Mouse (Mus musculus): ENCODE results near the gene Ppp4r1. TPM values are rescaled to one million over a fixed set of nuclear protein-coding genes. Genes with fewer than 3 reads are reported as not detected.

The Ppp4r1 gene
- polyA plus RNA-seq, 1 experiment, result 274 TPM

GRCm38 (mm10) chr17:65824246-65824645 lies 41.9 kb downstream of the Ppp4r1 start:
- Histone ChIP-seq H3K27ac (ENCODE audit: control insufficient read depth, insufficient read depth, low read depth, low read length) (no peak overlapping the region), H3K4me1 (ENCODE audit: control insufficient read depth, insufficient read depth, low read length) (no peaks in the 10 kb centered on the region), H3K36me3 (ENCODE audit: control insufficient read depth, insufficient read depth, low read length) (peaks cover 7% of the 10 kb centered on the region), H3K27me3 (ENCODE audit: control insufficient read depth, insufficient read depth, low read length) (no peaks in the 10 kb centered on the region), H3K4me3 (ENCODE audit: control insufficient read depth, low read depth, low read length) (no peak overlapping the region)
- no peak for TF ChIP-seq CTCF (IDR thresholded peaks at IDR 0.05; ENCODE audit: control insufficient read depth, insufficient read depth, insufficient replicate concordance, low read depth, low read length)
- TF ChIP-seq POLR2A (IDR thresholded peaks at IDR 0.05; ENCODE audit: control insufficient read depth, low read depth, low read length), result no peak

- TF ChIP-seq POLR2A (IDR thresholded peaks at IDR 0.05; ENCODE audit: control insufficient read depth, low read depth, low read length) (no peak), CTCF (IDR thresholded peaks at IDR 0.05; ENCODE audit: control insufficient read depth, insufficient read depth, insufficient replicate concordance, low read depth, low read length) (no peak)
- peaks cover 2% of the 10 kb centered on the region for H3K36me3 ChIP-seq (ENCODE audit: control insufficient read depth, insufficient read depth, low read length)
Observed at GRCm38 (mm10) chr17:65826257-65826656, 43.9 kb downstream of the Ppp4r1 start.

GRCm38 (mm10) chr17:65827119-65827840 lies 44.9 kb downstream of the Ppp4r1 start:
- TF ChIP-seq CTCF (IDR thresholded peaks at IDR 0.05; ENCODE audit: control insufficient read depth, insufficient read depth, insufficient replicate concordance, low read depth, low read length) (no peak), POLR2A (IDR thresholded peaks at IDR 0.05; ENCODE audit: control insufficient read depth, low read depth, low read length) (no peak)
- Histone ChIP-seq H3K4me1 (ENCODE audit: control insufficient read depth, insufficient read depth, low read length) (no peaks in the 10 kb centered on the region), H3K27ac (ENCODE audit: control insufficient read depth, insufficient read depth, low read depth, low read length) (no peak overlapping the region), H3K27me3 (ENCODE audit: control insufficient read depth, insufficient read depth, low read length) (no peaks in the 10 kb centered on the region), H3K4me3 (ENCODE audit: control insufficient read depth, low read depth, low read length) (no peak overlapping the region), H3K36me3 (ENCODE audit: control insufficient read depth, insufficient read depth, low read length) (peaks cover 3% of the 10 kb centered on the region; the same call in 1 of the 2 replicates)

More at GRCm38 (mm10) chr17:65826257-65826656, 43.9 kb downstream of the Ppp4r1 start:
- H3K4me3 ChIP-seq (ENCODE audit: control insufficient read depth, low read depth, low read length), result no peak overlapping the region
- no peaks in the 10 kb centered on the region for H3K27me3 ChIP-seq (ENCODE audit: control insufficient read depth, insufficient read depth, low read length)
- H3K4me1 ChIP-seq (ENCODE audit: control insufficient read depth, insufficient read depth, low read length), result no peaks in the 10 kb centered on the region
- no peak overlapping the region for H3K27ac ChIP-seq (ENCODE audit: control insufficient read depth, insufficient read depth, low read depth, low read length)

GRCm38 (mm10) chr17:65827904-65828303 lies 45.5 kb downstream of the Ppp4r1 start:
- Histone ChIP-seq H3K27me3 (ENCODE audit: control insufficient read depth, insufficient read depth, low read length) (no peaks in the 10 kb centered on the region), H3K36me3 (ENCODE audit: control insufficient read depth, insufficient read depth, low read length) (peaks cover 5% of the 10 kb centered on the region), H3K4me1 (ENCODE audit: control insufficient read depth, insufficient read depth, low read length) (no peaks in the 10 kb centered on the region), H3K4me3 (ENCODE audit: control insufficient read depth, low read depth, low read length) (no peak overlapping the region), H3K27ac (ENCODE audit: control insufficient read depth, insufficient read depth, low read depth, low read length) (no peak overlapping the region)
- TF ChIP-seq POLR2A (IDR thresholded peaks at IDR 0.05; ENCODE audit: control insufficient read depth, low read depth, low read length), result no peak
- TF ChIP-seq CTCF (IDR thresholded peaks at IDR 0.05; ENCODE audit: control insufficient read depth, insufficient read depth, insufficient replicate concordance, low read depth, low read length), result no peak

GRCm38 (mm10) chr17:65828951-65829350 lies 46.6 kb downstream of the Ppp4r1 start:
- TF ChIP-seq POLR2A (IDR thresholded peaks at IDR 0.05; ENCODE audit: control insufficient read depth, low read depth, low read length) (no peak), CTCF (IDR thresholded peaks at IDR 0.05; ENCODE audit: control insufficient read depth, insufficient read depth, insufficient replicate concordance, low read depth, low read length) (no peak)
- Histone ChIP-seq H3K4me1 (ENCODE audit: control insufficient read depth, insufficient read depth, low read length) (no peaks in the 10 kb centered on the region), H3K27me3 (ENCODE audit: control insufficient read depth, insufficient read depth, low read length) (no peaks in the 10 kb centered on the region), H3K27ac (ENCODE audit: control insufficient read depth, insufficient read depth, low read depth, low read length) (no peak overlapping the region), H3K36me3 (ENCODE audit: control insufficient read depth, insufficient read depth, low read length) (peaks cover 7% of the 10 kb centered on the region), H3K4me3 (ENCODE audit: control insufficient read depth, low read depth, low read length) (no peak overlapping the region)

- no peak overlapping the region for H3K27ac ChIP-seq (ENCODE audit: control insufficient read depth, insufficient read depth, low read depth, low read length)
- H3K4me1 ChIP-seq (ENCODE audit: control insufficient read depth, insufficient read depth, low read length), result no peaks in the 10 kb centered on the region
- TF ChIP-seq POLR2A (IDR thresholded peaks at IDR 0.05; ENCODE audit: control insufficient read depth, low read depth, low read length) (no peak), CTCF (IDR thresholded peaks at IDR 0.05; ENCODE audit: control insufficient read depth, insufficient read depth, insufficient replicate concordance, low read depth, low read length) (no peak)
- H3K27me3 ChIP-seq (ENCODE audit: control insufficient read depth, insufficient read depth, low read length), result no peaks in the 10 kb centered on the region
- no peak overlapping the region for H3K4me3 ChIP-seq (ENCODE audit: control insufficient read depth, low read depth, low read length)
- H3K36me3 ChIP-seq (ENCODE audit: control insufficient read depth, insufficient read depth, low read length), result peaks cover 5% of the 10 kb centered on the region
Observed at GRCm38 (mm10) chr17:65830216-65830863, 48.0 kb downstream of the Ppp4r1 start.

GRCm38 (mm10) chr17:65833891-65834290 lies 51.5 kb downstream of the Ppp4r1 start:
- TF ChIP-seq POLR2A (IDR thresholded peaks at IDR 0.05; ENCODE audit: control insufficient read depth, low read depth, low read length) (no peak), CTCF (IDR thresholded peaks at IDR 0.05; ENCODE audit: control insufficient read depth, insufficient read depth, insufficient replicate concordance, low read depth, low read length) (no peak)
- no peaks in the 10 kb centered on the region for H3K27me3 ChIP-seq (ENCODE audit: control insufficient read depth, insufficient read depth, low read length)
- H3K27ac ChIP-seq (ENCODE audit: control insufficient read depth, insufficient read depth, low read depth, low read length), result no peak overlapping the region
- H3K36me3 ChIP-seq (ENCODE audit: control insufficient read depth, insufficient read depth, low read length), result peaks cover 5% of the 10 kb centered on the region
- H3K4me1 ChIP-seq (ENCODE audit: control insufficient read depth, insufficient read depth, low read length), result peaks cover 2% of the 10 kb centered on the region; the same call in 1 of the 2 replicates
- H3K4me3 ChIP-seq (ENCODE audit: control insufficient read depth, low read depth, low read length), result peak overlapping the region; percentile 58; the same call in 1 of the 2 replicates

All from testis, adult 2 months (tissue).